Comparison of ENCODE assay signal across 19 mouse cellular contexts in genomic region chr1:191737871-191738270, GRCm38 (mm10). TPM values are rescaled to one million over a fixed set of nuclear protein-coding genes. Genes with fewer than 3 reads are reported as not detected.
DNase-seq lines count a peak whose midpoint lies in the region; ATAC-seq and TF ChIP-seq lines count a peak whose summit lies in the region.
"Had no signal": no experiment of that assay in that cellular context is flagged by ENCODE, and none has a peak within 500 bp of the region (broad histone marks: within the 10 kb centered on the region; RNA-seq: fewer than 3 reads in every experiment).

No protein-coding gene starts in this region.

- WGBS in heart, embryonic 10.5 days = 87% methylated on average over 6 of the region's 6 CpGs
- WGBS in stomach, postnatal 0 days = 66% methylated on average over 6 of the region's 6 CpGs

- TF ChIP-seq CTCF in stomach, postnatal 0 days (IDR thresholded peaks at IDR 0.05; ENCODE audit: low read depth) = no peak

- H3K9me3 ChIP-seq in heart, embryonic 10.5 days = no peaks in the 10 kb centered on the region
- no peaks in the 10 kb centered on the region for H3K9me3 ChIP-seq in stomach, postnatal 0 days (ENCODE audit: control insufficient read depth, low read length)
- H3K9me3 ChIP-seq: embryonic facial prominence, embryonic 13.5 days; G1E; hindbrain, embryonic 15.5 days; neural tube, embryonic 13.5 days had no signal

- no peak for TF ChIP-seq EP300 in stomach, postnatal 0 days (optimal IDR thresholded peaks at IDR 0.05)

- H3K27me3 ChIP-seq in heart, embryonic 10.5 days (ENCODE audit: insufficient read depth, poor library complexity, severe bottlenecking) = no peaks in the 10 kb centered on the region
- H3K27me3 ChIP-seq in stomach, postnatal 0 days (ENCODE audit: control insufficient read depth, insufficient read depth, low read length) = no peaks in the 10 kb centered on the region
- H3K27me3 ChIP-seq: embryonic facial prominence, embryonic 13.5 days; hindbrain, embryonic 15.5 days; neural tube, embryonic 13.5 days had no signal

- H3K9ac ChIP-seq in stomach, postnatal 0 days (ENCODE audit: low read length) = no peak overlapping the region
- H3K9ac ChIP-seq: embryonic facial prominence, embryonic 13.5 days; hindbrain, embryonic 15.5 days; lung, embryonic 14.5 days; neural tube, embryonic 13.5 days had no signal

- no peak overlapping the region for H3K4me2 ChIP-seq in stomach, postnatal 0 days (replicated peaks; ENCODE audit: low read depth)
- H3K4me2 ChIP-seq: embryonic facial prominence, embryonic 13.5 days; hindbrain, embryonic 15.5 days; lung, embryonic 14.5 days; neural tube, embryonic 13.5 days had no signal

- peaks cover 26% of the 10 kb centered on the region for H3K36me3 ChIP-seq in heart, embryonic 10.5 days
- H3K36me3 ChIP-seq in stomach, postnatal 0 days (ENCODE audit: control insufficient read depth, insufficient read depth, low read length) = no peaks in the 10 kb centered on the region
- H3K36me3 ChIP-seq: G1E had no signal

- H3K27ac ChIP-seq in heart, embryonic 10.5 days = no peak overlapping the region
- peak overlapping the region; percentile 5; the same call in 1 of the 2 replicates for H3K27ac ChIP-seq in stomach, postnatal 0 days (replicated peaks)
- H3K27ac ChIP-seq: embryonic facial prominence, embryonic 13.5 days; hindbrain, embryonic 15.5 days; neural tube, embryonic 13.5 days had no signal

- peaks cover 7% of the 10 kb centered on the region; the same call in 1 of the 2 replicates for H3K4me1 ChIP-seq in heart, embryonic 10.5 days
- H3K4me1 ChIP-seq in stomach, postnatal 0 days (replicated peaks; ENCODE audit: control insufficient read depth, insufficient read depth) = no peaks in the 10 kb centered on the region
- H3K4me1 ChIP-seq: hindbrain, embryonic 15.5 days; neural tube, embryonic 13.5 days had no signal

- DNase-seq in adrenal gland, adult 2 months = peak; percentile 25
- DNase-seq in adrenal gland, postnatal 4 days (ENCODE audit: low spot score in 2 of 2) = no peak
- DNase-seq in heart, adult 18-20 months = peak; percentile 38 to 56
- DNase-seq in heart, embryonic 10.5 days (ENCODE audit: low spot score) = no peak
- peak; percentile 27 for DNase-seq in urinary bladder, postnatal 14 days (ENCODE audit: low spot score)
- DNase-seq in urinary bladder, adult 2 months (ENCODE audit: low spot score) = no peak
- no peak for DNase-seq in stomach, postnatal 0 days (ENCODE audit: low spot score)
- no peak for DNase-seq in urinary bladder, postnatal 10 days (ENCODE audit: low spot score)
- DNase-seq: cerebellum, adult 8-10 months; kidney, adult 11 months; kidney, postnatal 36 days; lung, embryonic 14.5 days; right cerebral cortex, postnatal 25 days; thymus, postnatal 4 days had no signal

- H3K4me3 ChIP-seq in heart, embryonic 10.5 days = no peak overlapping the region
- no peak overlapping the region for H3K4me3 ChIP-seq in stomach, postnatal 0 days (ENCODE audit: low read depth, low read length)
- H3K4me3 ChIP-seq: embryonic facial prominence, embryonic 13.5 days; hindbrain, embryonic 15.5 days; neural tube, embryonic 13.5 days had no signal

- ATAC-seq in stomach, postnatal 0 days (ENCODE audit: low FRiP score, low TSS enrichment) = peak; percentile 78; the same call in 1 of the 2 replicates
- ATAC-seq: CD4-positive, CD25-positive, alpha-beta regulatory T cell, adult 4 months had no signal

RNA-seq across cellular contexts. Expression of gene Lpgat1, which starts 20.2 kb away (rescaled TPM):
- 10 to 100 TPM; 70.8 to 77.0 TPM for total RNA-seq in adrenal gland, adult 2 months (2021)
- 12.7 and 13.7 TPM in 2 replicates for polyA plus RNA-seq in adrenal gland, adult 2 months (2012; rRNA removed)
- total RNA-seq in adrenal gland, postnatal 4 days (2021) = 10 to 100 TPM; 56.0 to 70.3 TPM
- total RNA-seq in heart, adult 18-20 months (2021) = 100 to 1,000 TPM in 1 of 2 experiments, 10 to 100 TPM in 1; 99.5 to 111 TPM
- polyA plus RNA-seq in heart, embryonic 10.5 days (2016; fragmentation: Nextera tagmentation; extraction: Ambion mirVana) = 25.7 and 46.0 TPM in 2 replicates
- polyA plus RNA-seq in urinary bladder, adult 2 months (2012; rRNA removed) = 30.0 and 33.1 TPM in 2 replicates
- 28.9 and 32.3 TPM in 2 replicates for polyA plus RNA-seq in stomach, postnatal 0 days (2015; fragmentation: Nextera tagmentation; extraction: Ambion mirVana)
- polyA plus RNA-seq: G1E had no signal

Comparison
In these comparisons a context has a peak if more than half of its experiments do, and no peak if none do; other contexts are left out.
1. DNase-seq: peak in adrenal gland, adult 2 months (single experiment), heart, adult 18-20 months (2 of 2) and urinary bladder, postnatal 14 days (single experiment); none in adrenal gland, postnatal 4 days (0 of 2), heart, embryonic 10.5 days (single experiment), urinary bladder, adult 2 months (single experiment), stomach, postnatal 0 days (single experiment) and urinary bladder, postnatal 10 days (single experiment).